In the genomic region with DNA sequence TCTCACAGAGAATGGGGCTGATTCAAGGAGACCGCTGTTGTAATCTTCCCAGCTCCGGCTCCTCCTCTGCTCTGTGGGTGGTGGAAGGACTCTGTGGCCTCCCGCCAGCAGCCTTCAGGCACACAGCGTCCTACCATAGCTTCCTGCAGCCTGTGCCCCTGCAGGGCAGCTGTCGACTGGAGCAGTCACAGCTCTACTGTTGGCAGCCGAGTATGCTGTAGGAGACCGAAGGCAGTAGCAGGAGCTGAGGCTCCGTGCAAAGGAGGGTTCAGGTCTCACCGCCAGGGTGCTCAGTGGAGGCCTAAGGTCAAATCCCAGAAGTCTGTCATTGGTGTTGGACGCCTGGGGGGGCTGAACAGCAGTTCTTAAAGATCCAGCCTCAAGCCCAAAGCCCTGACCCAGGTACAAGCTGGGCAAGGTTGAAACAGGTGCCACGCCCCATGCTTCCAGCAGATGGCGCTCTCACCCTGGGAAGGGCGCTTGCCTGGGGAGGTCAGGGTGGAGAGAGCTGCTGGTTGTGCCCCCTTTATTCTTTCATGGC, we compare ENCODE assay signal across 8 mouse cellular contexts.
DNase-seq lines count a peak whose midpoint lies in the region; ATAC-seq and TF ChIP-seq lines count a peak whose summit lies in the region.

No protein-coding gene starts in this region.

- WGBS in heart, embryonic 12.5 days = 3% methylated on average over 13 of the region's 13 CpGs
- WGBS in liver, embryonic 16.5 days (ENCODE audit: insufficient replicate concordance) = 11% methylated on average over 13 of the region's 13 CpGs
- 4% methylated on average over 13 of the region's 13 CpGs for WGBS in neural tube, embryonic 12.5 days
- WGBS in stomach, postnatal 0 days = 9% methylated on average over 13 of the region's 13 CpGs

- TF ChIP-seq EP300 in stomach, postnatal 0 days (optimal IDR thresholded peaks at IDR 0.05) = no peak

- peaks cover 2% of the 10 kb centered on the region; the same call in 1 of the 2 replicates for H3K4me1 ChIP-seq in embryonic fibroblast, embryonic 13.5 days (ENCODE audit: control insufficient read depth, insufficient read depth, low read length)
- H3K4me1 ChIP-seq in heart, embryonic 12.5 days (replicated peaks) = peaks cover 46% of the 10 kb centered on the region
- peaks cover 18% of the 10 kb centered on the region for H3K4me1 ChIP-seq in liver, embryonic 16.5 days (ENCODE audit: control insufficient read depth, low read depth, low read length)
- H3K4me1 ChIP-seq in neural tube, embryonic 12.5 days = peaks cover 79% of the 10 kb centered on the region
- peaks cover 5% of the 10 kb centered on the region for H3K4me1 ChIP-seq in stomach, postnatal 0 days (replicated peaks; ENCODE audit: control insufficient read depth, insufficient read depth)

- H3K27me3 ChIP-seq in heart, embryonic 12.5 days (replicated peaks) = no peaks in the 10 kb centered on the region
- H3K27me3 ChIP-seq in liver, embryonic 16.5 days (ENCODE audit: control insufficient read depth, insufficient read depth, low read depth, low read length) = no peaks in the 10 kb centered on the region
- no peaks in the 10 kb centered on the region for H3K27me3 ChIP-seq in neural tube, embryonic 12.5 days (replicated peaks)
- H3K27me3 ChIP-seq in stomach, postnatal 0 days (ENCODE audit: control insufficient read depth, insufficient read depth, low read length) = no peaks in the 10 kb centered on the region

- H3K4me2 ChIP-seq in heart, embryonic 12.5 days = peak overlapping the region; percentile 53
- peak overlapping the region; percentile 34 for H3K4me2 ChIP-seq in liver, embryonic 16.5 days (ENCODE audit: low read depth, low read length)
- peak overlapping the region; percentile 36 for H3K4me2 ChIP-seq in neural tube, embryonic 12.5 days (replicated peaks)
- peak overlapping the region; percentile 28 for H3K4me2 ChIP-seq in stomach, postnatal 0 days (replicated peaks; ENCODE audit: low read depth)

- no peak overlapping the region for H3K27ac ChIP-seq in embryonic fibroblast, embryonic 13.5 days (ENCODE audit: insufficient read depth, low read length)
- peak overlapping the region; percentile 41; the same call in 1 of the 2 replicates for H3K27ac ChIP-seq in heart, embryonic 12.5 days (ENCODE audit: poor library complexity, severe bottlenecking)
- H3K27ac ChIP-seq in liver, embryonic 16.5 days (ENCODE audit: low read length) = 0 out of 2 replicates have a peak overlapping the region, but pooled peaks have one; percentile 29
- peak overlapping the region; percentile 2; the same call in 1 of the 2 replicates for H3K27ac ChIP-seq in neural tube, embryonic 12.5 days
- H3K27ac ChIP-seq in stomach, postnatal 0 days (replicated peaks) = peak overlapping the region; percentile 58

- TF ChIP-seq POLR2A in embryonic fibroblast, embryonic 13.5 days (IDR thresholded peaks at IDR 0.05; ENCODE audit: low read depth, low read length) = no peak

- no peaks in the 10 kb centered on the region for H3K9me3 ChIP-seq in heart, embryonic 12.5 days (replicated peaks)
- no peaks in the 10 kb centered on the region for H3K9me3 ChIP-seq in liver, embryonic 16.5 days (replicated peaks; ENCODE audit: control insufficient read depth, low read length)
- H3K9me3 ChIP-seq in neural tube, embryonic 12.5 days = no peaks in the 10 kb centered on the region
- no peaks in the 10 kb centered on the region for H3K9me3 ChIP-seq in stomach, postnatal 0 days (ENCODE audit: control insufficient read depth, low read length)

- peak; percentile 76 for DNase-seq in CD4-positive, CD25-positive, alpha-beta regulatory T cell, adult 2 months (ENCODE audit: low read depth, low spot score)
- peak; percentile 83 to 85 for DNase-seq in adrenal gland, postnatal 36 days
- DNase-seq in kidney, postnatal 14 days = peak; percentile 61
- peak; percentile 82 for DNase-seq in stomach, postnatal 0 days (ENCODE audit: low spot score)

- peak overlapping the region; percentile 60 for H3K9ac ChIP-seq in heart, embryonic 12.5 days
- peak overlapping the region; percentile 54 for H3K9ac ChIP-seq in liver, embryonic 16.5 days (ENCODE audit: low read depth, low read length)
- peak overlapping the region; percentile 47; the same call in 1 of the 2 replicates for H3K9ac ChIP-seq in neural tube, embryonic 12.5 days
- H3K9ac ChIP-seq in stomach, postnatal 0 days (ENCODE audit: low read length) = no peak overlapping the region

- TF ChIP-seq CTCF in embryonic fibroblast, embryonic 13.5 days (IDR thresholded peaks at IDR 0.05; ENCODE audit: borderline replicate concordance, insufficient read depth, low read length) = peak; percentile 95
- peak; percentile 97 for TF ChIP-seq CTCF in stomach, postnatal 0 days (IDR thresholded peaks at IDR 0.05; ENCODE audit: low read depth)

- H3K4me3 ChIP-seq in embryonic fibroblast, embryonic 13.5 days (ENCODE audit: insufficient read depth, low read length) = no peak overlapping the region
- 0 out of 2 replicates have a peak overlapping the region, but pooled peaks have one; percentile 1 for H3K4me3 ChIP-seq in heart, embryonic 12.5 days
- peak overlapping the region; percentile 7; the same call in 1 of the 2 replicates for H3K4me3 ChIP-seq in liver, embryonic 16.5 days (ENCODE audit: low read depth, low read length)
- H3K4me3 ChIP-seq in neural tube, embryonic 12.5 days = no peak overlapping the region
- H3K4me3 ChIP-seq in stomach, postnatal 0 days (ENCODE audit: low read depth, low read length) = no peak overlapping the region

- H3K36me3 ChIP-seq in heart, embryonic 12.5 days = no peaks in the 10 kb centered on the region
- H3K36me3 ChIP-seq in liver, embryonic 16.5 days (ENCODE audit: control insufficient read depth, insufficient read depth) = no peaks in the 10 kb centered on the region
- H3K36me3 ChIP-seq in neural tube, embryonic 12.5 days = no peaks in the 10 kb centered on the region
- H3K36me3 ChIP-seq in stomach, postnatal 0 days (ENCODE audit: control insufficient read depth, insufficient read depth, low read length) = no peaks in the 10 kb centered on the region

- peak; percentile 70 for ATAC-seq in heart, embryonic 12.5 days (ENCODE audit: insufficient number of reproducible peaks, low FRiP score)
- ATAC-seq in liver, embryonic 16.5 days (ENCODE audit: low read depth) = peak; percentile 63
- 0 out of 2 replicates have a peak, but pooled peaks have one; percentile 4 for ATAC-seq in neural tube, embryonic 12.5 days (ENCODE audit: low FRiP score, low read depth)
- ATAC-seq in stomach, postnatal 0 days (ENCODE audit: low FRiP score, low TSS enrichment) = peak; percentile 59

Comparison
In these comparisons a context has a peak if more than half of its experiments do, and no peak if none do; other contexts are left out.
1. H3K4me3 ChIP-seq: peak in heart, embryonic 12.5 days (single experiment) and liver, embryonic 16.5 days (single experiment); none in embryonic fibroblast, embryonic 13.5 days (single experiment), neural tube, embryonic 12.5 days (single experiment) and stomach, postnatal 0 days (single experiment).
2. ATAC-seq: peak in every context shown above with its lines; median percentile 70 in heart, embryonic 12.5 days; 63 in liver, embryonic 16.5 days; 59 in stomach, postnatal 0 days; 4 in neural tube, embryonic 12.5 days.
3. Peak in every context shown above with its lines, with median percentiles within 50 percentile points of each other: DNase-seq and H3K4me2 ChIP-seq.